Mouse (Mus musculus) left cerebral cortex, postnatal 36 days (tissue): ENCODE data around the gene Pakap. TPM values are rescaled to one million over a fixed set of nuclear protein-coding genes. Genes with fewer than 3 reads are reported as not detected.
A peak's percentile ranks its signal among the peaks of the same experiment; 100 is the strongest.
"Not testable (repeated sequence)": the region's sequence is repeated elsewhere in the genome, so short reads cannot be mapped to it uniquely, and the experiment has no call there.

Experiments
- DNase-seq, 2 experiments: peaks; one replicate each; pipeline ENCODE4 v3.0.0; 2021 to 2022; ENCODE audit warnings: low spot score in 2 of 2, mixed read lengths in 1 of 2
- intact Hi-C: fragments of 180-260 bp; cut with DNase I; formaldehyde crosslinking; loops from one replicate; pipeline ENCODE4 v1.15.1; 2025
- total RNA-seq, 2 experiments: library from RNA; stranded (reverse); gene quantifications; 2 replicates each; pipeline ENCODE4 v1.2.3; 2021

The Pakap gene
- total RNA-seq, 2 experiments from 2014 or later: 15.8 to 21.2 TPM

GRCm38 (mm10) chr4:57883520-57884421, 315.8 kb downstream of the Pakap start:
- intact Hi-C loops: loop anchor here (5.0 kb wide), 1 partner anchor 101 kb away; no protein-coding TSS in a partner anchor
- no peak for DNase-seq

GRCm38 (mm10) chr4:57884511-57884910, 316.5 kb downstream of the Pakap start:
- intact Hi-C loops: loop anchor here (5.0 kb wide), 1 partner anchor 102 kb away; no protein-coding TSS in a partner anchor
- no peak for DNase-seq

GRCm38 (mm10) chr4:57885186-57885585, 317.2 kb downstream of the Pakap start:
- DNase-seq: no peak
- intact Hi-C loops: no loop called here

- no peak for DNase-seq
- intact Hi-C loops: no loop called here
These were observed 318.3 kb downstream of the Pakap start for GRCm38 (mm10) chr4:57886066-57886887.

GRCm38 (mm10) chr4:57886888-57887230, 318.9 kb downstream of the Pakap start:
- intact Hi-C loops: no loop called here
- no peak for DNase-seq

- no peak for DNase-seq
- intact Hi-C loops: no loop called here
These were observed 320.3 kb downstream of the Pakap start for GRCm38 (mm10) chr4:57888246-57888645.

- DNase-seq, intact Hi-C loops: not testable (repeated sequence)
These were observed 321.0 kb downstream of the Pakap start for GRCm38 (mm10) chr4:57888978-57889377.

GRCm38 (mm10) chr4:57889773-57890172, 321.8 kb downstream of the Pakap start:
- DNase-seq: no peak
- intact Hi-C loops: no loop called here

GRCm38 (mm10) chr4:57892001-57892586, 324.1 kb downstream of the Pakap start:
- intact Hi-C loops: no loop called here
- DNase-seq: no peak

- DNase-seq: no peak
- intact Hi-C loops: no loop called here
These were observed 327.2 kb downstream of the Pakap start for GRCm38 (mm10) chr4:57895140-57895539.

GRCm38 (mm10) chr4:57895902-57896301, 327.9 kb downstream of the Pakap start:
- no peak for DNase-seq
- intact Hi-C loops: no loop called here

GRCm38 (mm10) chr4:57896631-57897030, 328.7 kb downstream of the Pakap start:
- DNase-seq: no peak
- intact Hi-C loops: no loop called here

GRCm38 (mm10) chr4:57901210-57901609, 333.2 kb downstream of the Pakap start:
- no peak for DNase-seq
- intact Hi-C loops: loop anchor here (2.0 kb wide), 2 partner anchors 178 to 350 kb away; no protein-coding TSS in a partner anchor

- no peak for DNase-seq
- intact Hi-C loops: no loop called here
These were observed 334.6 kb downstream of the Pakap start for GRCm38 (mm10) chr4:57902619-57903018.

GRCm38 (mm10) chr4:57904211-57904610, 336.2 kb downstream of the Pakap start:
- intact Hi-C loops: loop anchor here (2.0 kb wide), 1 partner anchor 231 kb away; no protein-coding TSS in a partner anchor
- peak; percentile 39 to 51 for DNase-seq

- intact Hi-C loops: loop anchor here (2.0 kb wide), 1 partner anchor 232 kb away; no protein-coding TSS in a partner anchor
- no peak for DNase-seq
These were observed 336.7 kb downstream of the Pakap start for GRCm38 (mm10) chr4:57904638-57905037.

GRCm38 (mm10) chr4:57906708-57907107, 338.7 kb downstream of the Pakap start:
- intact Hi-C loops: no loop called here

GRCm38 (mm10) chr4:57908860-57909259, 340.9 kb downstream of the Pakap start:
- DNase-seq: no peak
- intact Hi-C loops: no loop called here

More at GRCm38 (mm10) chr4:57906708-57907107, 338.7 kb downstream of the Pakap start:
- no peak for DNase-seq

GRCm38 (mm10) chr4:57913021-57913420, 345.0 kb downstream of the Pakap start:
- intact Hi-C loops: no loop called here
- no peak for DNase-seq
